Mouse (Mus musculus) intestine, postnatal 0 days (tissue): Measurements from ENCODE around the gene Lrrtm3. TPM values are rescaled to one million over a fixed set of nuclear protein-coding genes. Genes with fewer than 3 reads are reported as not detected.

Experiments
- ATAC-seq: fragments of 200-750 bp; cut with Nextera tagmentation; 2 replicates; pipeline ENCODE4 v1.8.0; 2017; ENCODE audit warnings: mild to moderate bottlenecking, moderate TSS enrichment, moderate library complexity
- H3K27ac ChIP-seq: fragments of 300-500 bp; sonication (generic); 2 replicates; pipeline ENCODE4 v1.5.1; 2014; ENCODE audit warnings: mild to moderate bottlenecking, low read depth, low read length, moderate library complexity
- H3K27me3 ChIP-seq: fragments of 300-500 bp; sonication (generic); replicated peaks from 2 replicates; pipeline ENCODE4 v1.6.1; 2014; ENCODE audit warnings: low read length, mixed read lengths; ENCODE audit not compliant: control insufficient read depth, insufficient read depth
- H3K36me3 ChIP-seq: fragments of 300-500 bp; sonication (generic); 2 replicates; pipeline ENCODE4 v1.6.1; 2014; ENCODE audit warnings: mild to moderate bottlenecking, moderate library complexity; ENCODE audit not compliant: control insufficient read depth, insufficient read depth
- H3K4me1 ChIP-seq: fragments of 300-500 bp; sonication (generic); replicated peaks from 2 replicates; pipeline ENCODE4 v1.6.1; 2014; ENCODE audit warnings: antibody characterized with exemption, low read length, mixed read lengths; ENCODE audit not compliant: control insufficient read depth, insufficient read depth
- H3K4me2 ChIP-seq: fragments of 300-500 bp; sonication (generic); replicated peaks from 2 replicates; pipeline ENCODE4 v1.6.1; 2014; ENCODE audit warnings: low read depth, mild to moderate bottlenecking, moderate library complexity
- H3K4me3 ChIP-seq: fragments of 300-500 bp; sonication (generic); 2 replicates; pipeline ENCODE4 v1.5.1; 2014; ENCODE audit warnings: low read depth, low read length
- H3K9ac ChIP-seq: fragments of 300-500 bp; sonication (generic); 2 replicates; pipeline ENCODE4 v1.6.1; 2014; ENCODE audit warnings: mild to moderate bottlenecking, low read depth, low read length
- H3K9me3 ChIP-seq: fragments of 300-500 bp; sonication (generic); 2 replicates; pipeline ENCODE4 v1.6.1; 2016; ENCODE audit warnings: mixed run types; ENCODE audit not compliant: control insufficient read depth
- CTCF ChIP-seq: sonication (generic); IDR thresholded peaks from 2 replicates; pipeline ENCODE4 v1.5.1; 2016; ENCODE audit warnings: low read depth, mild to moderate bottlenecking, control low read depth, antibody characterized with exemption, moderate library complexity
- WGBS: fragments of 180-500 bp; shearing (Covaris S2); extraction: QIAGEN DNeasy Blood & Tissue Kit; methylation state at CpG from one replicate; pipeline ENCODE4 v1.1.7; 2014; 5-methylcytosine and 5-hydroxymethylcytosine counted together
- polyA plus RNA-seq: library from polyadenylated mRNA; unstranded; fragments of >200 nt; fragmentation: Nextera tagmentation; extraction: Ambion mirVana; gene quantifications from 2 replicates; pipeline ENCODE4 v1.2.1, GENCODE M21; 2015

The Lrrtm3 gene
- polyA plus RNA-seq, 1 experiment from 2014 or later: 1.6 TPM

GRCm38 (mm10) chr10:64086183-64086566, 3.9 kb downstream of the Lrrtm3 start:
- no peaks in the 10 kb centered on the region for H3K9me3 ChIP-seq
- H3K4me3 ChIP-seq: no peak overlapping the region
- no peaks in the 10 kb centered on the region for H3K36me3 ChIP-seq
- H3K4me2 ChIP-seq: peak overlapping the region; percentile 57; the same call in 1 of the 2 replicates
- no peak for TF ChIP-seq CTCF
- H3K4me1 ChIP-seq: no peaks in the 10 kb centered on the region
- H3K27ac ChIP-seq: no peak overlapping the region
- WGBS: 62% methylated on average over 16 of the region's 16 CpGs
- no peak for ATAC-seq
- peaks cover 6% of the 10 kb centered on the region; the same call in 1 of the 2 replicates for H3K27me3 ChIP-seq
- no peak overlapping the region for H3K9ac ChIP-seq

GRCm38 (mm10) chr10:64084465-64084864, 5.6 kb downstream of the Lrrtm3 start:
- 36% methylated on average over 4 of the region's 4 CpGs for WGBS
- H3K27ac ChIP-seq: no peak overlapping the region
- H3K27me3 ChIP-seq: peaks cover 6% of the 10 kb centered on the region; the same call in 1 of the 2 replicates
- H3K9me3 ChIP-seq: no peaks in the 10 kb centered on the region
- H3K9ac ChIP-seq: no peak overlapping the region
- no peak for ATAC-seq
- H3K4me3 ChIP-seq: no peak overlapping the region
- no peaks in the 10 kb centered on the region for H3K36me3 ChIP-seq
- TF ChIP-seq CTCF: peak; percentile 95
- no peaks in the 10 kb centered on the region for H3K4me1 ChIP-seq
- H3K4me2 ChIP-seq: no peak overlapping the region

- Histone ChIP-seq H3K27me3 (peaks cover 6% of the 10 kb centered on the region; the same call in 1 of the 2 replicates), H3K27ac (no peak overlapping the region), H3K9me3 (no peaks in the 10 kb centered on the region), H3K9ac (no peak overlapping the region), H3K36me3 (no peaks in the 10 kb centered on the region), H3K4me1 (no peaks in the 10 kb centered on the region), H3K4me2 (no peak overlapping the region), H3K4me3 (no peak overlapping the region)
- no peak for ATAC-seq
- TF ChIP-seq CTCF: no peak
- WGBS: 52% methylated on average over 11 of the region's 11 CpGs
Observed at GRCm38 (mm10) chr10:64083813-64084212, 6.3 kb downstream of the Lrrtm3 start.

GRCm38 (mm10) chr10:64082345-64082744, 7.7 kb downstream of the Lrrtm3 start:
- Histone ChIP-seq H3K9me3 (no peaks in the 10 kb centered on the region), H3K4me3 (no peak overlapping the region), H3K9ac (no peak overlapping the region), H3K27me3 (no peaks in the 10 kb centered on the region), H3K27ac (no peak overlapping the region), H3K36me3 (no peaks in the 10 kb centered on the region), H3K4me1 (no peaks in the 10 kb centered on the region), H3K4me2 (no peak overlapping the region)
- no peak for TF ChIP-seq CTCF
- 52% methylated on average over 3 of the region's 3 CpGs for WGBS
- no peak for ATAC-seq

GRCm38 (mm10) chr10:64076410-64077052, 13.5 kb downstream of the Lrrtm3 start:
- WGBS: 47% methylated on average over 10 of the region's 10 CpGs
- no peaks in the 10 kb centered on the region for H3K9me3 ChIP-seq
- H3K4me2 ChIP-seq: no peak overlapping the region
- no peak for ATAC-seq
- H3K4me1 ChIP-seq: no peaks in the 10 kb centered on the region
- no peaks in the 10 kb centered on the region for H3K27me3 ChIP-seq
- H3K9ac ChIP-seq: no peak overlapping the region
- no peaks in the 10 kb centered on the region for H3K36me3 ChIP-seq
- no peak for TF ChIP-seq CTCF
- no peak overlapping the region for H3K27ac ChIP-seq
- no peak overlapping the region for H3K4me3 ChIP-seq

GRCm38 (mm10) chr10:64075944-64076343, 14.1 kb downstream of the Lrrtm3 start:
- TF ChIP-seq CTCF: no peak
- no peaks in the 10 kb centered on the region for H3K9me3 ChIP-seq
- no peaks in the 10 kb centered on the region for H3K36me3 ChIP-seq
- H3K4me1 ChIP-seq: no peaks in the 10 kb centered on the region
- no peak overlapping the region for H3K27ac ChIP-seq
- H3K27me3 ChIP-seq: no peaks in the 10 kb centered on the region
- no peak overlapping the region for H3K4me3 ChIP-seq
- WGBS: 38% methylated on average over 5 of the region's 5 CpGs
- H3K9ac ChIP-seq: no peak overlapping the region
- H3K4me2 ChIP-seq: no peak overlapping the region
- ATAC-seq: no peak
